Mouse (Mus musculus) heart, adult 2 months (tissue): ENCODE measurements around the gene Aldh3b3.

Source experiments
- CTCF ChIP-seq: fragments of 200-600 bp; IDR thresholded peaks from 2 replicates; pipeline ENCODE4 v1.8.1; 2022; ENCODE audit warnings: antibody characterized with exemption, mild to moderate bottlenecking, moderate library complexity
- POLR2A ChIP-seq: fragments of 200-500 bp; IDR thresholded peaks from 2 replicates; pipeline ENCODE4 v1.6.1; 2011; ENCODE audit warnings: mild to moderate bottlenecking, low read depth, low read length, control low read depth; ENCODE audit not compliant: insufficient read depth

DNA sequence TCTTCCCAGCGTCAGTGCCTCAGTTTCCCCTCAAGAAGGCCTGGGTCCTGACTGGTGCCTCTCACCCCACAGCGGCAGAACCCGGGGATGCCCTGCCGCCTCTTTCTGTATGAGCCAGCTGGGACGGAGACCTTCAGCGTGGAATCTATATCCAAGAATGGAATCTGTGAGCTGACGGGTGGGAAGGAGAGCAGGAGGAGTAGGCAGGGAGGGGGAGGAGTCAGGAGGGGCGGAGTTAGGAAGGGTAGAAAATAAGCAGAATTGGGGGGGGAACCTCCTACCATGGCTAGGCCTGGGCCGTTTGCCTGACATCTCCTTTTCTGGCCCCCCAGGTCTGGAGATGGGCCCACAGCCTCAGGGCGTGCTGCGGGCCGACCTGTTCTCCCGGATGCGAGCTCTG, 29.6 kb downstream of the Aldh3b3 start:
- TF ChIP-seq CTCF (no peak), POLR2A (no peak)
